Mouse (Mus musculus) activated CD4-positive, CD25-positive, alpha-beta regulatory T cell, adult 4 months (primary cell): ENCODE measurements around the gene Acsf3. TPM values are rescaled to one million over a fixed set of nuclear protein-coding genes. Genes with fewer than 3 reads are reported as not detected.

Experiments
- ATAC-seq: one replicate; pipeline ENCODE4 v1.8.0; 2017
- polyA plus RNA-seq, 2 experiments: library from polyadenylated mRNA; unstranded; fragments of 100-300 nt; shearing (Covaris generic); gene quantifications; one replicate each; pipeline ENCODE4 v1.2.1; 2017

Acsf3 gene
- polyA plus RNA-seq, 2 experiments from 2014 or later: 8.0 to 10.2 TPM

DNA sequence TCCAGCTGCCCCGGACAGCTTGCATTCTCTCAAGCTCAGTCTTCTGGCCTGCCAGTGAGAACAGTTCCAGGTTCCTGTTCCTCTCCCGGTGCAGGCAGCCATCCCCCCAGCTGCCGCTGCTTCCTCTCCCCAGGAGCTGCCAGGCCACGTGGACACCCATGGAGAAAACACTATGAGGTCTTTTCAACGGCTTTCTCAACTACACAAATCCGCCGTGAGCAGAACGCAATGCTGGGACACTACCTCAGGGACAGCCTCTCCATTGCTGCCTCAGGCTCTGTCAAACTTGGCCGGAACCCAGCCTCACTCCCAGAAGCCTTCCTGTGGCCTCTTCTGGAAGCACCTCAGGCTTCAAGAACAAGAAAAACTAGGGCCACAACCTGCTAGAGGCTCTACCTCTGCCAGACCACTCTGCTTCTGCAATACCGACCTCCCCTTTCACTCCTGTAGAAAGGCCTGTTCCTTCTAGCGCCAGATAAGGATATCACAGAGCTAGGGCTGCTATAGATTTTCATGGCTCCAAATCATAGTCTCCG, 12.5 kb upstream of the Acsf3 start:
- no peak for ATAC-seq

DNA sequence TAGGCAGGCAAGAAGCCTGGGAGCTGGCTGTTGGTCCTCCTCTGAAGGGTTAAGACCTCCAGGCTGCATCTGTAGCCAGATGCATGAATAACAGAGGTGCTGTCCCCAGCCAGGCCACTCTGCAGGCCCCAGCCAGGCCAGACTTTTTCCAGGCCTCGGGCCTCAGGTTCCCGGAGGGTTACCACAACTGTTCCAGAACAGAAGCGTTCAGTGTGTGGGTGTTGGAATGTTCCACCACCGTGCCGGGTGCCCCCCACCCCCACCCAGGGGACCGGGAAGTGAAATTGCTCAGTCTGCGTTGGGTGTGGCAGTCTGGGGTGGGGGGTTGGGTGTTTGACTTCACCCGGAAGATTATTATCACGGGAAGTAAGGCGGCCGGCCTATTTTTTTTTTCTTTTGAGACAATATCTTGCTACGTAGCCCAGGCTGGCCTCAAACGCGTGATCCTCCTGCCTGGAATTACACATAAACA, 12.0 kb upstream of the Acsf3 start:
- ATAC-seq: peak; percentile 44

DNA sequence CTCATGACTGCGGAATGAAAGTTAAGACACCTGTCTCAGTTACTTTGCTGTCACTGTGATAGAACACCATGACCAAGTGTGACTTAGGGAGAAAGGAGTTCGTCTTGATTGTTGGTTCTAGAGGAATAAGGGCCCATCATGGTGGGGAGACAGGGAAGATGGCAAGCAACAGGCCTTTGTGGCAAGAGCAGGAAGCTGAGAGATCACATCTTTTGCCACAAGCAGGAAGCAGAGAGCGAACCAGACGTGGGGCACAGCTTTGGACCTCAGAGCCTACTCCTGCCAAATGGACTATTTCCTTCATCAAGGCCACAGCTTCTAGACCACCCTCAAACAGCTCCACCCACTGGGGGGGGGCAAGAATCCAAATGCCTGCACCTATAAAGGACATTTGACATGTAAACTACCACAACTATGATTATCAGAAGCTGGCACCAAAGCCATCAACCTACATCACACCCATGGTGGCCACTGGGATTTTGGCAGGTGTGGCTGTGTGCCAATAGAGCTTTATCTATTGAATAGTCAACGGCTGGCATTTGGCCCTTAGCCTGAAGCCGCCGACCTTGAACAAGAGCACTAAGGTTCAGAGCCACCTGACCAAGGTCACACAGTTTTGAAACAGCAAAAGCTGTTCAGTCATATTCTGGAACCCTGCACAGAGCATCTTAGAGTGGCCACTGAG, 10.4 kb upstream of the Acsf3 start:
- ATAC-seq: no peak

- ATAC-seq: no peak
Measured at GRCm38 (mm10) chr8:122766189-122766588, 9.1 kb upstream of the Acsf3 start.

GRCm38 (mm10) chr8:122766647-122767200, 8.6 kb upstream of the Acsf3 start:
- no peak for ATAC-seq

DNA sequence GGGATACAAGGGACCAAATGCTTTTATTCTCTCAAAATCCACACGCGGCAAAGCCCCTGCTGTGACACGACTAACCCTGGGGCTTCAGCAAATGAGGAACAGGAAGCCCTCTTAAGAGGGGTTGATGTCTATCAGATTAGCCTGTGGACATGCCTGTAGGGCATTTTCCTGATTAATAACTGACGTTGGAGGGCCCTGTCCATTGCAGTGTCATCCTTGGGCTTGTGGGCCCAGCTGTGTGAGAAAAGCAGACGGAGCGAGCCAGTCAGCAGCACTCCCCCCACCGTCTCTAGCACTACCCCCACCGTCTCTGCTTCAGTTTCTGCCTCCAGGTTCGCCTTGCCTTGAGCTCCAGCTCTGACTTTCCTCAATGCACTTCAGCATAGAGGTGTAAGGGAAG, 8.1 kb upstream of the Acsf3 start:
- ATAC-seq: no peak

DNA sequence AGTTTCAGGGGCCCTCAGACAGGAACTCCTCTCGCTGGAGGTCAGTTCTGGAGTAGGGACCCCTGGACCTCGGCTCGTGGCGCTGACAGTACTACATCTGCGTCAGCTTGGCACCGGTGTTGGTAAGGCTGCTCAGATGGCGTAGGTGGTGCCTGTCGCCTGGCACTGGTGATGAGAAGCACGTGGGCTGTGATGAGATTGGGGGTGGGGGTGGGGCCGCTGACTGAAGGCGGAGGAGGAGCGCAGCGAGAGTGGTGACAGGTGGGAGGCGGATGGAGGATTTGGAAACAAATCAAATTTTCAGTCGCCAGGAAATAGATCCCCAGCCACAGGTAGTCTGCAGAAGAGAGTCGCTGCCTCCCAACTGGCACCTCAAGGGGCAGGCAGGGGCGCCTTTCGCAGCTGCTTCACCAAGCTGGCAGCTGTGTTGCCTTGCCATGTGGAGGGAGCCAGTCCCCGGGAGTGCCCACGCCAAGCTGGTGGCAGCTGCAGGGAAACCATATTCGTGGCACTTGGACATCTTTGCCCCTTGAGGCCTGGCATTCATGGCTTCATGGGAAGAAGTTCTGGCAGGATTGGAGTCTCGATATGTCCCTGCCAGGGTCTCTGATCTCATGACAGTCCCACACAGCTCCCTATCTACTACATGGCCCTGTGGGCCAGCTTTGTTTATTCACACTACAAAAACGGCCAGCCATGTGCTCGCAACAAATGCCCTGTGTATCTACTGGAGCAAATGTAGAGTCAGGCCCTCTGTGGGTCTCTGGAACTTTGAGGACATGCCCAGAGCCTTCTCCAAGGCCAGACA, 5.8 kb upstream of the Acsf3 start:
- ATAC-seq: peak; percentile 83

GRCm38 (mm10) chr8:122772431-122773060, 2.7 kb upstream of the Acsf3 start:
- ATAC-seq: peak; percentile 16

DNA sequence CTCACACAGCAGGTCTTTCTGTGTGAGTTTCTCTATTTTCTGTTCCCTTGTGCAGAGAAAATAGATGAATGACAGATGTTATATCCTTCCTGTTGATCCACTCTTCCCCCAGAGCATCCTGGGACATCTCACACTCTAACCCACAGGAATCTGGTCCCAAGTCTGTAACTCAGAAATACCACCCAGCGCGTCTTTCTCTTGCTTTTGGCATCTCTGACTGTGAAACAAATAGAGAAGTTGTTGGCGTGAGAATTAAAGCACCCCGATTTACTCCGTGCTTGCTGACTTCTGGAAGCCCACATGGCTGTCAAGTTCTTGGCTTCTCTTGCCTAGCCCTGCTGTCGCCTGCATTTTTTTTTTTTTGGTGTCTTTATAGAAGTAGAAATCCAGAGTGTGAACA, 2.4 kb downstream of the Acsf3 start:
- ATAC-seq: no peak

- no peak for ATAC-seq
Measured at GRCm38 (mm10) chr8:122778703-122779239, 3.5 kb downstream of the Acsf3 start.

DNA sequence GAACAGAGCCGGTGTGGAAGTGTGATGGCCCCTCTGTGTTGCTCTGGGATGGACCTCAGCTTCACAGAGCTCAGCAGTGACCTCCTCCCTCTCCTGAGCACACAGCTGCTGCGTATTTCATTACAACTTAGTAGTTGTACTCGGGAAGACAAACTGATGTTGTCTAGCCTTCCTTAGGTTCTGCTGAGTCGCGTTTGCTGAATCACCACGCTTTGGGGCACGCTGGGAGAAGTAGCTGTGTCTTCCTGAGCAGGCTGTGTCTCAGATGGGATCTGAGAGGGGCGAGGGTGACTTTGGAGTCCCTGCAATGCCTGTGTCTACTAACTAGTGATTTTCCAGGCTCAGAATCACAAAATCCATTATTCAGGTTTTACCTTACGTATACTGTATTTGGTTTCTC, 4.0 kb downstream of the Acsf3 start:
- ATAC-seq: no peak

GRCm38 (mm10) chr8:122784756-122785155, 9.5 kb downstream of the Acsf3 start:
- no peak for ATAC-seq

- ATAC-seq: no peak
Measured at GRCm38 (mm10) chr8:122789796-122790195, 14.5 kb downstream of the Acsf3 start.

DNA sequence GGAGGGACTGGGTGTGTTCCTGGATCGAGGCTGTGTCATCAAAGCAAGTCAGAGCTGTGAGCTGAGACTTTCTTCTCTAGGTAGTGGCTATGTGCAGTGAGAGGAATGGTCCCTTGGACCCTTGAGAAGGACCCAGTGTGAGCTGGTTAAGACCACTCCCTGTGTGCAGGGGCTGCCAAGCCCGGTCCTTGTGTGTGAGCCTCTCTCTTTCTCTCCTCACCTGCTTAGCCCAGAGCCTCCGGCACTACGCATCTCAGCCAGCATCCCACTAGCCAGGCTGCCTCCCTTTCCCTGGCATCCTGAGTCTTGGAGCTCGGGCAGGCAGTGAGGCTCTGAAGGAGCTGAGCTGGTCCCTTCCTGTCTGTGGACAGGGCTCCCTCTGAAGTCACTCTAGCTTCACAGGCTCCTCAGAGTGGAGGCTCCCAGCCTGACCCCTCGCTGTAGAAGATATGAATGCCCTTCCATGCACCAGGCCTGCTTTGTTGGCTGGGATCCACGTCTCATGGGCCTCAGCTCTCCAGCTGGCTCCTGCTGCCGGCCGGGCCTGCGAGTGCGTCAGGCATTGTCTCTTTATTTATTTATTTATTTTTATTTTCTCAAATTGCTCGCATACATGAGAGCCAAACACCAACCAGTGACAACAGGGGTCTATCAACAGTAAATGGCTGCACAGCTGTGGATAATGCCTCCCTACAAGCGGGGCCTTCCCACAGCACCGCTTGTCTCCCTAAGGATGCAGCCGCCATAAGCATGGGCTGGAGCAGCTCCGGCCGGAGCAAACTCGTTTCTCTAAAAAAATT, 18.3 kb downstream of the Acsf3 start:
- ATAC-seq: no peak

- no peak for ATAC-seq
Measured at GRCm38 (mm10) chr8:122794175-122794454, 18.8 kb downstream of the Acsf3 start.

DNA sequence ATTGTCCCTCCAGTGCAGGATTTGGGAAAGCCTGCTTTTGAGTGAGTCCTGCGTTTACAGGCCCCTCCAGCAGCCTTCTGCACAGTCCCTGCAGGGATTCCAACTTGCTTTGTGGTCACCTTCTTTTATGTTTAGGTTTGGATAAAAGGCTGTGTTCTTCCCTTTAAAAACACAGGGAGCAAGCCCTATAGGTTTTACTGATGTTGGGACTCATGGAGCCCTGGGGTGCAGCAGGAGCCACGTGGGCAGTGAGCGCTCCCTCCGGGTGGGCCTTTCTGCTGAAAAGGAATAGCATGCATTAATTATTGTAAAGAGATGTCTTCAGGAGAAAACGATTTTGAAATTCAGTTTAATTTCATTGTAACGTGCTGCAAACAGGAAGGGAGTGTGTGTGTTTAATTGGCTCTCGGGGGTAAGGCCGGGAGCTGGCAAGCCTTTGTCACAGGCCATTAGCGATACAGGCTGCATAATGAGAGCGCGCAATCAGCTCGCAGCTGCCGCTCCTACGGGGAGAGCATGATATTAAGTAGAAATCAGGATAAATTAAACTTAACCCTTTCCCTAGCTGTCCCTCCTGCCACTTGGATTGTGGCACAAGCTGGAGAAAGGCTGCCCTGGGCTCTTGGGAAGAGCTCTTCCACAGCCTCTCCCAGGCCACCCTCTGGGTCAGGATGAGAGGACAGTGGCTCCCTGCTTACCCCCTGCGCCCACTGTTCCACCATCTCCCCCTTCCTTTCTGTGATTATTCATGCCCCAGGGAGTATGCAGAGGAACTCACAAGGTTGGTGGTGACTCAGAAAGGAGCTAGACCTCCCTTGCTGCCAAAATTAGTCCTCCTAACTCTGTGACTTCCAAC, 28.8 kb downstream of the Acsf3 start:
- no peak for ATAC-seq

GRCm38 (mm10) chr8:122805349-122805748, 30.1 kb downstream of the Acsf3 start:
- no peak for ATAC-seq

DNA sequence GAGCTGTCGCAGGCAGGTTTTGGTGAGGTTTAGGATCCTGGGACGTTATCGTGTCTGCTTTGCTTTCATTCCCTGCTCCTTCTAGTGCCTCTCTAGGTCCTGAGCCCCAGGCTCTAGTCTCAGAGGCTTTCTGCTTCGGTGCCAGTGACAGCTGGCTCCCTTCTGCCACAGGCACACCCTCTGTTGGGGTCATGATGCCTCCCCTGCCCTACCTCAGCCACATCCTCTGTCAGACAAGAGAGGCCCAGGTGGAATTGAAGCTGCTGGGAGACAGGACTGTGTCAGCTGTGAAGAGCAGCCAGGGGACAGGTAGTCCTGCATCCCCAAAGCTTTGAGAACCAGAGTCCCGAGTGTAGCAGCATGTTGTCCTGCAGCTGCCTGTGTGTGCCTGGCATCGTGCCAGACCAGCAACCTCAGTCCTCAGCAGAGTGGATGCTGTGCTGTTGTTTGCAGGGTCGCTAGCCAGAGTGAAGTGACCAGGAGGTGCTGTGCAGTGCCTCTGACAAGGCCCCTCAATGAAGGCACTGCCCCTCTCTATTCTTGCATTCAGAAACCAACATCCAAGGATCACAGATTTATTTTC, 31.8 kb downstream of the Acsf3 start:
- ATAC-seq: no peak

DNA sequence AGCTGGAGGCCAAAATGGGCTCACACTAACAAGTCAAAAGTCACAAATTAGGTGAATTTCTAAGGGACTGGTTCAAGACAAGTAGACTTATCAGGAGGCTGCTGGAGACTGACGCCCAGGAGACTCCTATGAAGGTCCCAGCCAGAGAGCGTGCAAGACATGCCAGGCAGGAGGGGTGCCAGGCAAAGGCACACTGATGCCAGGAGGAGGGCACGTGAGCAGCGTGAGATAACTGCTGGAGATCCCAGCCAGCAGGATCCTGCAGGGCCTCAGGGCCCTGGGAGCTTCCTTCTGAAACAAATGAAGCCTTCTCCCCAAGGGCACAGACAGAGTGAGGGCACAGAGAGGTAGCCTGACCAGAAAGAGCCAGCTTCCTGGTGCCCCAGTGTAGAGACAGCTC, 32.6 kb downstream of the Acsf3 start:
- ATAC-seq: no peak

GRCm38 (mm10) chr8:122810376-122810775, 35.1 kb downstream of the Acsf3 start:
- no peak for ATAC-seq
